Mouse (Mus musculus) forebrain, embryonic 14.5 days (tissue): ENCODE data around the gene Rapgef4. TPM values are rescaled to one million over a fixed set of nuclear protein-coding genes. Genes with fewer than 3 reads are reported as not detected.
"Not testable (repeated sequence)": the region's sequence is repeated elsewhere in the genome, so short reads cannot be mapped to it uniquely, and the experiment has no call there.

Source experiments
- ATAC-seq: fragments of 200-750 bp; cut with Nextera tagmentation; 2 replicates; pipeline ENCODE4 v1.8.0; 2017; ENCODE audit warnings: mild to moderate bottlenecking, moderate library complexity
- DNase-seq: peaks from one replicate; pipeline ENCODE4 v3.0.0-alpha.2; 2015; ENCODE audit warnings: low spot score
- H3K27ac ChIP-seq: fragments of 300-500 bp; sonication (generic); 2 replicates; pipeline ENCODE4 v1.5.1; 2014; ENCODE audit warnings: low read depth, mild to moderate bottlenecking, control low read depth, low read length, moderate library complexity
- H3K27me3 ChIP-seq: fragments of 300-500 bp; sonication (generic); replicated peaks from 2 replicates; pipeline ENCODE4 v1.6.1; 2014; ENCODE audit warnings: low read length, control low read depth, mixed read lengths; ENCODE audit not compliant: control insufficient read depth, insufficient read depth
- H3K36me3 ChIP-seq: fragments of 300-500 bp; sonication (generic); 2 replicates; pipeline ENCODE4 v1.6.1; 2014; ENCODE audit warnings: low read length, control low read depth; ENCODE audit not compliant: control insufficient read depth, insufficient read depth
- H3K4me1 ChIP-seq: fragments of 300-500 bp; sonication (generic); 2 replicates; pipeline ENCODE4 v1.6.1; 2014; ENCODE audit warnings: antibody characterized with exemption, low read length, control low read depth; ENCODE audit not compliant: control insufficient read depth, insufficient read depth
- H3K4me2 ChIP-seq: fragments of 300-500 bp; sonication (generic); 2 replicates; pipeline ENCODE4 v1.6.1; 2014; ENCODE audit warnings: mild to moderate bottlenecking, control low read depth, low read length
- H3K4me3 ChIP-seq: fragments of 300-500 bp; sonication (generic); 2 replicates; pipeline ENCODE4 v1.5.1; 2014; ENCODE audit warnings: low read depth, low read length, control low read depth
- H3K9ac ChIP-seq: fragments of 300-500 bp; sonication (generic); 2 replicates; pipeline ENCODE4 v1.6.1; 2014; ENCODE audit warnings: mild to moderate bottlenecking, low read length, control low read depth, moderate library complexity
- H3K9me3 ChIP-seq: fragments of 300-500 bp; sonication (generic); replicated peaks from 2 replicates; pipeline ENCODE4 v1.6.1; 2016; ENCODE audit warnings: low read length, control low read depth, mixed read lengths; ENCODE audit not compliant: control insufficient read depth
- WGBS: fragments of 180-500 bp; shearing (Covaris S2); extraction: QIAGEN DNeasy Blood & Tissue Kit; methylation state at CpG from one replicate; pipeline ENCODE4 v1.1.7; 2014; 5-methylcytosine and 5-hydroxymethylcytosine counted together
- polyA plus RNA-seq: library from polyadenylated mRNA; unstranded; fragments of >200 nt; fragmentation: Nextera tagmentation; extraction: Ambion mirVana; gene quantifications from 2 replicates; pipeline ENCODE4 v1.2.1, GENCODE M21; 2014

Rapgef4 gene
- polyA plus RNA-seq, 1 experiment from 2014 or later: 6.2 TPM

DNA sequence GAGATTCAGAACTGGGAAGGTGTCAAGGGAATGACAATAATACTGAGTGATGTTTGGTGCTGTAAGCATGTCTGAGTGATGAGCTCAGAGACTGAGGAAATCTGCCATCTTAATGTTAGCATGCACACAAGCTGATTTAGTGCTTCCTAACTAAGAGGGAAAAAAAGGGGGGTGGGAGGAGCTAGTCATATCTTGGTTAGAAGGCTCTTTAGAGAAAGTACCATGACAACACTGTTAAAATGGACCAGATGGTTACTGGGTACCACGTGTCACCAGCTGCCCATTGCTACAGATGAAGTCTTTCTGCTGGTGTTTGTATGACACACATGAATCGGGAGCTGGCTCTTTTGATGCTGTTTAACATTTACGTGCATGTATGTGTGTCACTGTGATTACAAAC is 155.0 kb downstream of the Rapgef4 start:
- no peaks in the 10 kb centered on the region for H3K36me3 ChIP-seq
- H3K27me3 ChIP-seq: no peaks in the 10 kb centered on the region
- H3K4me3 ChIP-seq: no peak overlapping the region
- H3K4me1 ChIP-seq: peaks cover 2% of the 10 kb centered on the region; the same call in 1 of the 2 replicates
- H3K4me2 ChIP-seq: no peak overlapping the region
- ATAC-seq (peak; percentile 32; the same call in 1 of the 2 replicates), DNase-seq (peak; percentile 55)
- no peak overlapping the region for H3K27ac ChIP-seq
- WGBS: 58% methylated on average over 3 of the region's 3 CpGs
- H3K9ac ChIP-seq: no peak overlapping the region
- no peaks in the 10 kb centered on the region for H3K9me3 ChIP-seq

DNA sequence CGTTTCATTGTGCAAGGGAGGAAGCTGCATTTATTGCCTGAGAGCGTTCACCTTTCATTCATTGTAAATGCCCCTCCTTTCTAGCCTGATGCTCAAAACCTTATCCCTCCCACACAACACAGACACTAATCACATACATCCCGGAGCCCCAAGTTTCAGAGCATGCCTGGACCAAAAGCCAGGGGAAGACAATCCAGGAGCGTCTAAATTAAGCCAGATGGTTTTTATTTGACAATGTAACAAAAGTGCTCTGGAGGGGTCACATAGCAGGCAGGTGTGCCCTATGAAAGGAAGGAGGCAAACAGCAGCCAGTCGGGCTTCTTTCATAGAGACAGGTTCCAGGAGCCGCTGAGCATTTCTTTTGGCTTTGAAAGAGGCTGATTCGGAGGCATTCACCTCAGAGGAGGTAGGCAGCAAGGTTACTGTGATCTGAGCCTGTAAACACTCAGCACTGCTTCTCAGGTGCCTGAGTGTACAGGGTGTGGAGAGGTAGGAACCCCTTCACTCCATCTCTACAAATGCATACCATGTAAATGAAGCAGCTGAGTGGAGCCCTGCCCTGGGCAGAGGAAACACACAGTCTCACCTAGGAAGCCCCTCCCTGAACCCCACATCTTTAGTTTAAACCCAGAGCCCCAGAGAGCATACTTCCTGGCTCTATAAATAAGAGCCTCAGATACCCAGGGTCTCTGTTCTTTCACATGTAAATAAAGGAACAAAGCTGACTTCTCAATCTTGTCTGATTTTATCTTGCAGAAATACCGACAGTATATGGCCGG is 155.6 kb downstream of the Rapgef4 start:
- no peak overlapping the region for H3K4me2 ChIP-seq
- DNase-seq: no peak
- no peaks in the 10 kb centered on the region for H3K27me3 ChIP-seq
- H3K36me3 ChIP-seq: no peaks in the 10 kb centered on the region
- no peak overlapping the region for H3K4me3 ChIP-seq
- ATAC-seq: no peak
- H3K9ac ChIP-seq: no peak overlapping the region
- H3K4me1 ChIP-seq: peaks cover 3% of the 10 kb centered on the region; the same call in 1 of the 2 replicates
- 48% methylated on average over 9 of the region's 9 CpGs for WGBS
- H3K27ac ChIP-seq: no peak overlapping the region; the same call in 1 of the 2 replicates
- no peaks in the 10 kb centered on the region for H3K9me3 ChIP-seq

DNA sequence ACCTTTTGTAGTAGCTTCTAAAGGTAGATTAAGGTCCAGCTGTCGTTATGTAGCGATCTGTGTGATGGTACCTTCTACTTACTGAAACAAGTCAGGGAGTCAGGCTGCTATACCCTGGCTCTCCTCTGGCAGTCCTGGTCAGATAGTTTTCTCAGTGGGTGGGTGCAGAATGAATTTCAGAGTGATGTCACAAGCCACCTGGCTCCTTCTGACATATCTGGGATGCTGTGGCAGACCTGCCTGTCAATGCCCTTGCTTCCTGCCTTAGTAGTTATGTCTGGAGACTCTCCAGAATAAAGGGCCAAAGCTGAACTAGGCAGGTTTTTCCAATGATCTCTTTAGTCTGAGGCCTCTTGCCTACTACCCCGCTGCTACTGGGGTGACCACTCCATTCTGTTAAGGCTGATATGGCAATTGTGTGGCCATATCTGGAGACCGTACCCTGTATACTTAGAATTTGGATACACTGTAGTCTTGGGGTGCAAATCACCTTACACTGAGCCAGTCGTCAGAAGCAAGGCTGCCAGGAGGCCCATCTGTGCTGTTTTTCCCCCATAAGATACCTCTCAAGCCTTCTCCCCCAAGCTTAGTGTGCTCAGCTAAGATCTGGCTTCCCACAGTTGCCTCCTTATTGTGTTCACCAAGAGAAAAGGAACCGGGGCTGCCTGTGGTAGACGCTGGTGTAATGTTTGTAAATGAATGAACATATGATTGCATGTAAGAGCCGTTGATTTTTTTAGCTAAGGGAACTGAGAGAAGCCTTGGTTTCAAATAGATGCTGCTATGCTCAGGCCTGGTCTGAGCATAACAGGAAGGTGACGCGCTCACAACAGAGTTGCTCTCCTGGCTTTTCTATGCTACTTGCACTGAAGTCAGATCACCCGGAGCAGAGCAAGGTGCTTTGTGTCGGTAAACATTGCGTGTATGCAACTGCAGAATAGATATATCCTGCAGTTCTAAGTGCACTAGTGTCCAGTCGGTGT is 159.1 kb downstream of the Rapgef4 start:
- Histone ChIP-seq H3K36me3 (no peaks in the 10 kb centered on the region), H3K4me2 (no peak overlapping the region), H3K27ac (peak overlapping the region; percentile 11; the same call in 1 of the 2 replicates), H3K4me3 (no peak overlapping the region), H3K27me3 (no peaks in the 10 kb centered on the region), H3K4me1 (peaks cover 3% of the 10 kb centered on the region; the same call in 1 of the 2 replicates), H3K9me3 (no peaks in the 10 kb centered on the region), H3K9ac (no peak overlapping the region)
- ATAC-seq (no peak), DNase-seq (no peak)
- 81% methylated on average over 14 of the region's 14 CpGs for whole genome bisulfite sequencing

DNA sequence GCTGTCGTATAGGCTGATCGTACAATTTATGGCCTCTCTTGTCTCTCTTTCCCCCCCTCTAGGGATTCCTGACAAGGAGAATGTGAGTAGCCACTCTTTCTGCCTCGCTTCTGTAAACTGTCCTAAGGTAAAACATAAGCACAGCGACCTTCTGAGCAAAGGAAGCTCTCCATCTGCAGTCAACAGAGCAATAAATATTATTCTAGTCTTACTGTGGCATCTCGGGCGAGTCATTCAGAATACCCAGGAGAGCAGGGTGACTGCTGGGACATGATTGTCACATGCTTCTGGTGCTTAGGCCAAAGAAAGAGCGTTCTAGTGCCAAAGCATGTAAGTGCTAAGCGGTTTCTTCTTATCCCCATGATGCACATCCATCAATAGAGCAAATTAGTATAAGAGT is 160.1 kb downstream of the Rapgef4 start:
- no peak overlapping the region for H3K27ac ChIP-seq
- WGBS: 80% methylated on average over 8 of the region's 8 CpGs

GRCm38 (mm10) chr2:72141732-72142131 is 160.7 kb downstream of the Rapgef4 start:
- not testable (repeated sequence) for DNase-seq, H3K27ac ChIP-seq, H3K4me1 ChIP-seq, H3K9ac ChIP-seq, H3K9me3 ChIP-seq, H3K36me3 ChIP-seq, ATAC-seq, H3K27me3 ChIP-seq, H3K4me2 ChIP-seq, H3K4me3 ChIP-seq
- WGBS: 91% methylated on average over 4 of the region's 4 CpGs

More for the DNA sequence above, 160.1 kb downstream of the Rapgef4 start:
- Histone ChIP-seq H3K9ac (no peak overlapping the region), H3K4me3 (no peak overlapping the region), H3K4me2 (no peak overlapping the region), H3K9me3 (no peaks in the 10 kb centered on the region), H3K4me1 (peaks cover 3% of the 10 kb centered on the region; the same call in 1 of the 2 replicates), H3K27me3 (no peaks in the 10 kb centered on the region), H3K36me3 (no peaks in the 10 kb centered on the region)
- DNase-seq (peak; percentile 39), ATAC-seq (no peak)

DNA sequence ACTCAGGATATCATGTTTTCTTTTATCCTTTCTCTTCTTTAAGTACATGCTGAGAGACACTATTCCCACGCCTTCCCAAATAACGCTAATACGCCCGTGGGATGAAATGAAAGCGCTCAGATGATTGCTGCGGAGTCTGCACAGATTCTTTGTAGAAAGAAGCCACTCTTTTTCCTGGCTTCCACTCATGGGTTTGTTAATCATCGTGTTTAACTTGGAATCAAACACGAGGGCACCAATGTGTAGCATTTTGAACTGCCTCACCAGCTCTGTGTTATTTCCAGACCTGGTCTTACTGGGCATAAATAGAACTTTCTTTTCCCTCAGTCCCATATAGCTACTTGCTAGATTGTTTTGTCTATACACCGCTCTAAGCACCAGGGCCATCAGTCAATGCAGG is 162.4 kb downstream of the Rapgef4 start:
- H3K36me3 ChIP-seq: no peaks in the 10 kb centered on the region
- DNase-seq (no peak), ATAC-seq (no peak)
- peaks cover 3% of the 10 kb centered on the region; the same call in 1 of the 2 replicates for H3K4me1 ChIP-seq
- H3K27ac ChIP-seq: no peak overlapping the region
- no peaks in the 10 kb centered on the region for H3K27me3 ChIP-seq
- H3K9me3 ChIP-seq: no peaks in the 10 kb centered on the region
- 82% methylated on average over 9 of the region's 9 CpGs for WGBS
- no peak overlapping the region for H3K4me2 ChIP-seq
- H3K9ac ChIP-seq: no peak overlapping the region
- H3K4me3 ChIP-seq: no peak overlapping the region

DNA sequence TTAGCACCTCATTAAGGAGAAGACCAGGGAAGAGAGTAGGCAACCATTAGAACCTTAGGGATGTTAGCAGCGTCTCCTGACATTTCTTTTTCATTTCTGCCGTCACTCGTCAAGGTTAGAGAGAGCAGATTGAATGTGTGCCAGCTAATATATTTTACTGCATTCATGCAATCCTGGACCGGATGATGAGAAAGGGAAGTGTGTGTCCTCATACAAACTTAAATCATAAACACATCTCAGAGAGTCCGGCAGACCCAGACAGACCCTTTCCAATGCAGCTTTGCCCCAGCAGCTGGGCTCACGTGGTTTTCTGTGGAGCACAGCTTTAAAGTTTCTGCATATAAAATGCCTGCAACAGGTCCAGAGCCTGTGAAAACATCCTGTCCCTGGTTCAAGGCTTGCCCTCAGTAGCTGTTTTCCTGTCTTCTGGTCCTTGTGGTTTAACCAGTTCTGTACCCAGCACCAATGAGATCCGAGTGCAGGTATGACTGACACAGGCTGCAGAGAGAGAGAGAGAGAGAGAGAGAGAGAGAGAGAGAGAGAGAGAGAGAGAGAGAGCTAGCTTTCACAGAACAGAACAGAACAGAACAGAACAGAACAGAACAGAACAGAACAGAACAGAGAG is 163.6 kb downstream of the Rapgef4 start:
- Histone ChIP-seq H3K4me1 (peaks cover 3% of the 10 kb centered on the region; the same call in 1 of the 2 replicates), H3K27me3 (no peaks in the 10 kb centered on the region), H3K36me3 (no peaks in the 10 kb centered on the region), H3K4me3 (no peak overlapping the region), H3K9me3 (no peaks in the 10 kb centered on the region), H3K27ac (no peak overlapping the region), H3K9ac (no peak overlapping the region), H3K4me2 (no peak overlapping the region)
- WGBS: 72% methylated on average over 7 of the region's 7 CpGs
- ATAC-seq: no peak
- DNase-seq: no peak

GRCm38 (mm10) chr2:72145281-72145875 is 164.3 kb downstream of the Rapgef4 start:
- no peak overlapping the region for H3K27ac ChIP-seq
- no peak for DNase-seq
- H3K27me3 ChIP-seq: no peaks in the 10 kb centered on the region
- H3K4me3 ChIP-seq: no peak overlapping the region
- no peak for ATAC-seq
- no peak overlapping the region for H3K9ac ChIP-seq
- no peaks in the 10 kb centered on the region for H3K36me3 ChIP-seq
- WGBS: 90% methylated on average over 11 of the region's 11 CpGs
- no peak overlapping the region for H3K4me2 ChIP-seq
- no peaks in the 10 kb centered on the region for H3K9me3 ChIP-seq
- H3K4me1 ChIP-seq: peaks cover 3% of the 10 kb centered on the region; the same call in 1 of the 2 replicates
